Mouse (Mus musculus) embryonic fibroblast, embryonic 13.5 days (primary cell): ENCODE results near the gene Ppid.
A peak's percentile ranks its signal among the peaks of the same experiment; 100 is the strongest.

Experiments
- CTCF ChIP-seq: IDR thresholded peaks from 2 replicates; pipeline ENCODE4 v1.5.1; 2011; ENCODE audit warnings: mild to moderate bottlenecking, control low read depth, low read length, moderate library complexity, borderline replicate concordance; ENCODE audit not compliant: insufficient read depth
- POLR2A ChIP-seq: IDR thresholded peaks from 2 replicates; pipeline ENCODE4 v1.6.1; 2011; ENCODE audit warnings: low read depth, mild to moderate bottlenecking, control low read depth, low read length, moderate library complexity

- no peak for TF ChIP-seq CTCF
- TF ChIP-seq POLR2A = peak; percentile 60
Observed at GRCm38 (mm10) chr3:79567703-79568362, 23.3 kb upstream of the Ppid start, which contains the start of gene Fnip2.
